Mouse (Mus musculus) midbrain, postnatal 0 days (tissue): ENCODE data around the gene Icos. TPM values are rescaled to one million over a fixed set of nuclear protein-coding genes. Genes with fewer than 3 reads are reported as not detected.

Experiments used
- ATAC-seq: fragments of 200-750 bp; cut with Nextera tagmentation; 2 replicates; pipeline ENCODE4 v1.8.0; 2017; ENCODE audit warnings: moderate number of reproducible peaks, mild to moderate bottlenecking, moderate TSS enrichment, moderate library complexity; ENCODE audit not compliant: low FRiP score
- DNase-seq: peaks from one replicate; pipeline ENCODE4 v3.0.0-alpha.2; 2015; ENCODE audit warnings: low spot score
- H3K27ac ChIP-seq: fragments of 300-500 bp; sonication (generic); 2 replicates; pipeline ENCODE4 v1.5.1; 2014; ENCODE audit warnings: low read depth, mild to moderate bottlenecking, low read length, mixed read lengths
- H3K27me3 ChIP-seq: fragments of 300-500 bp; sonication (generic); 2 replicates; pipeline ENCODE4 v1.6.1; 2014; ENCODE audit warnings: low read length, control low read depth, mixed read lengths; ENCODE audit not compliant: insufficient read depth
- H3K36me3 ChIP-seq: fragments of 300-500 bp; sonication (generic); 2 replicates; pipeline ENCODE4 v1.6.1; 2014; ENCODE audit warnings: low read length, control low read depth, mixed read lengths; ENCODE audit not compliant: insufficient read depth
- H3K4me1 ChIP-seq: fragments of 300-500 bp; sonication (generic); 2 replicates; pipeline ENCODE4 v1.6.1; 2014; ENCODE audit warnings: mild to moderate bottlenecking, control low read depth, antibody characterized with exemption, low read length, mixed read lengths; ENCODE audit not compliant: insufficient read depth
- H3K4me2 ChIP-seq: fragments of 300-500 bp; sonication (generic); 2 replicates; pipeline ENCODE4 v1.6.1; 2014; ENCODE audit warnings: low read depth, mild to moderate bottlenecking, low read length, mixed read lengths; ENCODE audit not compliant: poor library complexity, severe bottlenecking
- H3K4me3 ChIP-seq: fragments of 300-500 bp; sonication (generic); 2 replicates; pipeline ENCODE4 v1.5.1; 2014; ENCODE audit warnings: low read depth, mild to moderate bottlenecking, low read length, moderate library complexity
- H3K9ac ChIP-seq: fragments of 300-500 bp; sonication (generic); replicated peaks from 2 replicates; pipeline ENCODE4 v1.6.1; 2014; ENCODE audit warnings: mild to moderate bottlenecking, low read length, moderate library complexity, mixed read lengths; ENCODE audit not compliant: poor library complexity, severe bottlenecking
- H3K9me3 ChIP-seq: fragments of 300-500 bp; sonication (generic); 2 replicates; pipeline ENCODE4 v1.6.1; 2016; ENCODE audit warnings: low read length, control low read depth
- CTCF ChIP-seq: IDR thresholded peaks from 2 replicates; pipeline ENCODE4 v1.5.1; 2016; ENCODE audit warnings: antibody characterized with exemption, mild to moderate bottlenecking
- WGBS: fragments of 180-500 bp; shearing (Covaris S2); extraction: QIAGEN DNeasy Blood & Tissue Kit; methylation state at CpG from one replicate; pipeline ENCODE4 v1.1.7; 2014; 5-methylcytosine and 5-hydroxymethylcytosine counted together
- polyA plus RNA-seq: library from polyadenylated mRNA; unstranded; fragments of >200 nt; fragmentation: Nextera tagmentation; extraction: Ambion mirVana; gene quantifications from 2 replicates; pipeline ENCODE4 v1.2.1, GENCODE M21; 2015
- total RNA-seq: library from RNA; depleted of rRNA; stranded (reverse); fragments of >200 nt; gene quantifications from 2 replicates; pipeline ENCODE4 v1.2.3, GENCODE M21; 2014

The Icos gene
- total and polyA plus RNA-seq, 2 experiments from 2014 or later, result 0.14 TPM; not detected in 1

GRCm38 (mm10) chr1:60938974-60939373 lies 38.8 kb upstream of the Icos start:
- H3K27ac ChIP-seq, result no peak overlapping the region
- no peak overlapping the region for H3K4me2 ChIP-seq
- 89% methylated on average over 5 of the region's 5 CpGs for WGBS
- no peaks in the 10 kb centered on the region for H3K9me3 ChIP-seq
- TF ChIP-seq CTCF, result no peak
- ATAC-seq (no peak), DNase-seq (no peak)
- no peaks in the 10 kb centered on the region for H3K36me3 ChIP-seq
- 0 out of 2 replicates have a peak, but pooled peaks cover 3% of the 10 kb centered on the region for H3K4me1 ChIP-seq
- H3K27me3 ChIP-seq, result no peaks in the 10 kb centered on the region
- no peak overlapping the region for H3K9ac ChIP-seq
- H3K4me3 ChIP-seq, result no peak overlapping the region

GRCm38 (mm10) chr1:60940023-60940422 lies 37.7 kb upstream of the Icos start:
- Histone ChIP-seq H3K27me3 (no peaks in the 10 kb centered on the region), H3K9ac (no peak overlapping the region), H3K4me3 (no peak overlapping the region), H3K4me2 (no peak overlapping the region), H3K4me1 (0 out of 2 replicates have a peak, but pooled peaks cover 3% of the 10 kb centered on the region), H3K36me3 (no peaks in the 10 kb centered on the region), H3K27ac (no peak overlapping the region), H3K9me3 (no peaks in the 10 kb centered on the region)
- DNase-seq (no peak), ATAC-seq (no peak)
- WGBS, result 75% methylated on average over 3 of the region's 3 CpGs
- no peak for TF ChIP-seq CTCF

- H3K27ac ChIP-seq, result no peak overlapping the region
- 97% methylated on average over 1 of the region's 1 CpGs for WGBS
- DNase-seq, result no peak
- no peaks in the 10 kb centered on the region for H3K9me3 ChIP-seq
- H3K4me1 ChIP-seq, result 0 out of 2 replicates have a peak, but pooled peaks cover 3% of the 10 kb centered on the region
- H3K4me2 ChIP-seq, result no peak overlapping the region
- ATAC-seq, result no peak
- no peak overlapping the region for H3K4me3 ChIP-seq
- no peaks in the 10 kb centered on the region for H3K36me3 ChIP-seq
- TF ChIP-seq CTCF, result no peak
- no peaks in the 10 kb centered on the region for H3K27me3 ChIP-seq
- no peak overlapping the region for H3K9ac ChIP-seq
Measured at GRCm38 (mm10) chr1:60940620-60941019, 37.1 kb upstream of the Icos start.

DNA sequence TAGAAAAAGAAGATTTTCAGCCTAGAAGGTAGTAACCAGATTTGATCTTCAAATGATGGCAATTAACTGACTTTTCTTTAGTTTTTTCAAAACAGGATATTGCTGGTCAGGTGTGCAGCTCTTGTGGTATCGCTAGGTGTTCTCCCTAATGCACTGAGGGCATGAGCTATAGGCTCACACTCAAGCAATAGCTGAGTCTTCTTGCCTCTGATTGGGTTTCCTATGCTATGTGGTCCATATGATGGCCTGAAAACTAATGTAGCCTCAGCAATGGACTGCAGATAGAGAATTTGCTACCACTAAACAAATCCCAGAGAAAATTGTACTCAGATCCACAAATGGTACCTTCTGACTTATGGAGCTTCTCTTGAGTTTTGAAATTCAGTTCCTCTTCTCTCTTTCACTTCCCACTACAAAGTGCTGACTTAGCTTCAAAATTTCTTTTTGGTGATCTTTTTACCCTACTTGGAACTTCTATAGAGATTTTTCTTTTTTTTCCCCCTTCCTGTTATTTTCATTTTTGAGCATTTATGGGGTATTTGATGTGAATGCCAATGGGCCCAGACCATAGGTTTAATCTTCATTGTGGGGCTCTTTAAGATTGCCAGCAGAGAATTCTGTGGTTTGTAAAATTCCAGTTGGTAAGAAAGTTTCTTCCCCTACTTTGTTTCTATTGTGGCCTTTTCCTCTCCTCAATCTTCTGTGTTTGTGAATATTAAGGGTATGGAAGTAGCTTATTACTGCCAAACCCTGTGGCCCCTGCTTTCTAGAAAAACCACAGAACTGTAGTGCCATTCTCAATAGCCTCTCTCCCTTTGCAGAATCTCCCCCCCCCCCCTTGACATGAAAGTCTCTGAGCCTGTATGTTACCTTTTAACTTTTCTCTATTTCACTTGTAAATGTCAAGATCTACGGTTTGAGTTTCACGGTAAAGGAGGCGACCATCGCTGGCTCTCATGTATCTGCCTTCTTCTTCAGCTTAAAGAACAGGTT lies 36.4 kb upstream of the Icos start:
- 95% methylated on average over 5 of the region's 5 CpGs for WGBS
- H3K27ac ChIP-seq, result no peak overlapping the region
- DNase-seq, result no peak
- no peak overlapping the region for H3K4me3 ChIP-seq
- no peaks in the 10 kb centered on the region for H3K4me1 ChIP-seq
- ATAC-seq, result no peak
- H3K9ac ChIP-seq, result no peak overlapping the region
- no peaks in the 10 kb centered on the region for H3K9me3 ChIP-seq
- TF ChIP-seq CTCF, result no peak
- no peak overlapping the region for H3K4me2 ChIP-seq
- no peaks in the 10 kb centered on the region for H3K36me3 ChIP-seq
- no peaks in the 10 kb centered on the region for H3K27me3 ChIP-seq

DNA sequence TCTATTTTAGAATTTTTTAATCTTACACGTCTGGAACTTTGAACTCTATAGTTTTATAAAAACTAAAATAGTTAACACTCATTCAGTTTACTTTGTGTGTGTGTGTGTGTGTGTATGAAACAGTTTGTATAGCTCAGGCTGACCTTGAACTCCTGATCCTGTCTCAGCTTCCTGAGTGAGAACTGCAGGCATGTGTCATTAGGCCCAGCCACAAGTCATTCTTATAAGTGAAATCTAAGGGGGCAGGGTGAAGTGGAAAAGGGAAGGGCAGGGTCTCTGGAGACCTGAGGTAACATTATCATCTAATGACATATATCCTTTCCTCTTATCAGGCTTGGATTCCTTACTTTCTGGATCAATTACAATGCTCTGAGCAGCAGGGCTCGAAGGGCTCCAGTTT lies 34.8 kb upstream of the Icos start:
- H3K9me3 ChIP-seq, result no peaks in the 10 kb centered on the region
- DNase-seq (no peak), ATAC-seq (no peak)
- no peak overlapping the region for H3K9ac ChIP-seq
- H3K27me3 ChIP-seq, result no peaks in the 10 kb centered on the region
- H3K4me1 ChIP-seq, result no peaks in the 10 kb centered on the region
- no peak overlapping the region for H3K4me2 ChIP-seq
- TF ChIP-seq CTCF, result no peak
- no peak overlapping the region for H3K4me3 ChIP-seq
- H3K36me3 ChIP-seq, result no peaks in the 10 kb centered on the region
- 93% methylated on average over 2 of the region's 2 CpGs for WGBS
- H3K27ac ChIP-seq, result no peak overlapping the region
